Comparison of ENCODE assay signal across 9 mouse cellular contexts in the genomic region with DNA sequence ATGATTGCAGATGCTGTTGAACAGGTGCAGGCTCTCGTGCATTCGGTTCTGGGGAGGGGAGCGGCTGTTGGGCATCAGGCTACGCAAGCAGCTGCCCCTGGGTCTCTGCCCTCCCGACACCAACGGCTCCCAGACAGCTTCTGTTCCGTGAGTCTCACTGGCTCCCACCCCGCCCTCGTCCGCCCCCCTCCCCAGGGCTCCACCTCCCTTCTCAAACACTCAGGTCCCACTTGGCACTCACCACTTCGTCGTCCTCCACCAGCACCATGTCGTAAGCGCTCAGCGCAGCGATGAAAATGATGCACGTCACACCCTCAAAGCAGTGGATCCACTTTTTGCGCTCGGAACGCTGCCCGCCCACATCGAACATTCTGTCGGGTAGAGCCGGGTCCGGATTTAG. TPM values are rescaled to one million over a fixed set of nuclear protein-coding genes. Genes with fewer than 3 reads are reported as not detected.
DNase-seq lines count a peak whose midpoint lies in the region; ATAC-seq and TF ChIP-seq lines count a peak whose summit lies in the region.
"Had no signal": no experiment of that assay in that cellular context is flagged by ENCODE, and none has a peak within 500 bp of the region (broad histone marks: within the 10 kb centered on the region; RNA-seq: fewer than 3 reads in every experiment).

No protein-coding gene starts in this region.

- no peak for TF ChIP-seq EP300 in ES-Bruce4 (IDR thresholded peaks at IDR 0.05; ENCODE audit: insufficient read depth, low read depth, low read length)
- no peak for TF ChIP-seq EP300 in heart, postnatal 0 days (IDR thresholded peaks at IDR 0.05; ENCODE audit: low read depth)

- no peak for TF ChIP-seq CTCF in ES-Bruce4 (IDR thresholded peaks at IDR 0.05; ENCODE audit: low read depth, low read length)
- no peak for TF ChIP-seq CTCF in heart, postnatal 0 days (IDR thresholded peaks at IDR 0.05; ENCODE audit: low read depth)

- DNase-seq in heart, adult 9 months (ENCODE audit: low spot score in 2 of 2), result no peak
- no peak for DNase-seq in heart, postnatal 0 days (ENCODE audit: low spot score)
- peak; percentile 51 for DNase-seq in lung, postnatal 10 days
- DNase-seq in layer of hippocampus, adult 18-20 months (ENCODE audit: low spot score in 2 of 2), result no peak
- DNase-seq in urinary bladder, adult 18-20 months (ENCODE audit: low spot score in 2 of 2), result no peak
- no peak for DNase-seq in layer of hippocampus, adult 9-10 months (ENCODE audit: low spot score)

- TF ChIP-seq POLR2A in ES-Bruce4 (IDR thresholded peaks at IDR 0.05; ENCODE audit: insufficient read depth, low read length), result no peak

- ATAC-seq in heart, embryonic 11.5 days (replicated peaks; ENCODE audit: insufficient number of reproducible peaks, low FRiP score, low TSS enrichment), result peak; percentile 28; the same call in 1 of the 2 replicates
- peak; percentile 7; the same call in 1 of the 2 replicates for ATAC-seq in heart, postnatal 0 days (ENCODE audit: insufficient read depth, low read depth)

- peak overlapping the region; percentile 34 for H3K4me3 ChIP-seq in heart, embryonic 11.5 days (ENCODE audit: low read depth, low read length)
- H3K4me3 ChIP-seq in ES-Bruce4 (ENCODE audit: low read depth, low read length), result peak overlapping the region; percentile 60
- H3K4me3 ChIP-seq in heart, postnatal 0 days (ENCODE audit: low read depth, low read length), result peak overlapping the region; percentile 24

- H3K4me1 ChIP-seq in heart, embryonic 11.5 days (ENCODE audit: control insufficient read depth, insufficient read depth, low read length), result 0 out of 2 replicates have a peak, but pooled peaks cover 8% of the 10 kb centered on the region
- peaks cover 10% of the 10 kb centered on the region for H3K4me1 ChIP-seq in ES-Bruce4 (ENCODE audit: control insufficient read depth, insufficient read depth, low read length)
- peaks cover 4% of the 10 kb centered on the region; the same call in 1 of the 2 replicates for H3K4me1 ChIP-seq in heart, postnatal 0 days (ENCODE audit: control insufficient read depth, insufficient read depth)

- H3K36me3 ChIP-seq in heart, embryonic 11.5 days (ENCODE audit: control insufficient read depth, insufficient read depth, low read length), result no peaks in the 10 kb centered on the region
- H3K36me3 ChIP-seq in ES-Bruce4 (ENCODE audit: control insufficient read depth, insufficient read depth, low read length, poor library complexity, severe bottlenecking), result no peaks in the 10 kb centered on the region
- no peaks in the 10 kb centered on the region for H3K36me3 ChIP-seq in heart, postnatal 0 days (replicated peaks; ENCODE audit: control insufficient read depth, insufficient read depth, low read length)
- H3K36me3 ChIP-seq: G1E had no signal

- H3K9me3 ChIP-seq in heart, embryonic 11.5 days (replicated peaks; ENCODE audit: control insufficient read depth, low read length), result no peaks in the 10 kb centered on the region
- no peaks in the 10 kb centered on the region for H3K9me3 ChIP-seq in ES-Bruce4 (replicated peaks; ENCODE audit: control insufficient read depth, insufficient read depth, low read length, poor library complexity, severe bottlenecking)
- no peaks in the 10 kb centered on the region for H3K9me3 ChIP-seq in heart, postnatal 0 days (replicated peaks; ENCODE audit: control insufficient read depth, low read length)
- H3K9me3 ChIP-seq: G1E had no signal

- peak overlapping the region; percentile 36; the same call in 1 of the 2 replicates for H3K9ac ChIP-seq in heart, embryonic 11.5 days (ENCODE audit: low read depth, low read length)
- H3K9ac ChIP-seq in ES-Bruce4 (ENCODE audit: low read depth, poor library complexity, severe bottlenecking), result peak overlapping the region; percentile 2
- H3K9ac ChIP-seq in heart, postnatal 0 days (replicated peaks; ENCODE audit: low read depth, low read length), result no peak overlapping the region

- WGBS in heart, embryonic 11.5 days (ENCODE audit: insufficient replicate concordance), result 1% methylated on average over 25 of the region's 25 CpGs
- WGBS in heart, postnatal 0 days, result under 1% methylated on average over 25 of the region's 25 CpGs

- H3K27me3 ChIP-seq in heart, embryonic 11.5 days (ENCODE audit: control insufficient read depth, insufficient read depth, low read length), result peaks cover 51% of the 10 kb centered on the region
- H3K27me3 ChIP-seq in ES-Bruce4 (ENCODE audit: control insufficient read depth, insufficient read depth, low read length, poor library complexity, severe bottlenecking), result no peaks in the 10 kb centered on the region
- peaks cover 34% of the 10 kb centered on the region for H3K27me3 ChIP-seq in heart, postnatal 0 days (ENCODE audit: control insufficient read depth, insufficient read depth, low read length)

- H3K27ac ChIP-seq in heart, embryonic 11.5 days (ENCODE audit: low read depth, low read length), result no peak overlapping the region
- no peak overlapping the region for H3K27ac ChIP-seq in ES-Bruce4 (ENCODE audit: insufficient read depth, low read length)
- H3K27ac ChIP-seq in heart, postnatal 0 days (ENCODE audit: low read depth), result no peak overlapping the region

- H3K4me2 ChIP-seq in heart, embryonic 11.5 days, result peak overlapping the region; percentile 65
- H3K4me2 ChIP-seq in heart, postnatal 0 days (ENCODE audit: low read depth, low read length), result peak overlapping the region; percentile 56

RNA-seq across cellular contexts. Expression of gene Gnat1, which starts 3.2 kb away (rescaled TPM):
- polyA plus RNA-seq in heart, embryonic 11.5 days (2014; fragmentation: Nextera tagmentation; extraction: Ambion mirVana), result 0.42 and 1.2 TPM in 2 replicates
- 1.5 TPM in 1 of 2 replicates, not detected in the other for polyA plus RNA-seq in ES-Bruce4 (2011; ENCODE audit: insufficient read depth, insufficient read length, low read depth, missing spikeins)
- not detected in 2 replicates for total RNA-seq in heart, postnatal 0 days (2014; rRNA removed; ENCODE audit: low replicate concordance)
- 0.25 and 0.33 TPM in 2 replicates for polyA plus RNA-seq in heart, postnatal 0 days (2015; fragmentation: Nextera tagmentation; extraction: Ambion mirVana)
- total RNA-seq in layer of hippocampus, adult 18-20 months (2021), result not detected
- polyA plus RNA-seq: G1E had no signal

RNA-seq across cellular contexts. Expression of gene Slc38a3, which starts 7.0 kb away (rescaled TPM):
- polyA plus RNA-seq in heart, embryonic 11.5 days (2014; fragmentation: Nextera tagmentation; extraction: Ambion mirVana), result 2.8 and 3.3 TPM in 2 replicates
- 8.1 and 13.3 TPM in 2 replicates for polyA plus RNA-seq in ES-Bruce4 (2011; ENCODE audit: insufficient read depth, insufficient read length, low read depth, missing spikeins)
- 8.9 and 16.9 TPM in 2 replicates for total RNA-seq in heart, postnatal 0 days (2014; rRNA removed; ENCODE audit: low replicate concordance)
- polyA plus RNA-seq in heart, postnatal 0 days (2015; fragmentation: Nextera tagmentation; extraction: Ambion mirVana), result 2.7 and 4.0 TPM in 2 replicates
- 10 to 100 TPM; 57.8 to 62.6 TPM for total RNA-seq in layer of hippocampus, adult 18-20 months (2021)
- polyA plus RNA-seq: G1E had no signal

RNA-seq across cellular contexts. Expression of gene Sema3f, which starts 34.0 kb away (rescaled TPM):
- polyA plus RNA-seq in heart, embryonic 11.5 days (2014; fragmentation: Nextera tagmentation; extraction: Ambion mirVana), result 4.6 and 5.8 TPM in 2 replicates
- polyA plus RNA-seq in ES-Bruce4 (2011; ENCODE audit: insufficient read depth, insufficient read length, low read depth, missing spikeins), result 12.3 and 19.0 TPM in 2 replicates
- total RNA-seq in heart, postnatal 0 days (2014; rRNA removed; ENCODE audit: low replicate concordance), result 38.4 and 59.5 TPM in 2 replicates
- polyA plus RNA-seq in heart, postnatal 0 days (2015; fragmentation: Nextera tagmentation; extraction: Ambion mirVana), result 2.6 and 2.7 TPM in 2 replicates
- total RNA-seq in layer of hippocampus, adult 18-20 months (2021), result 1 to 10 TPM; 2.8 to 5.9 TPM

RNA-seq across cellular contexts. Expression of gene Gnai2, which starts 41.1 kb away (rescaled TPM):
- polyA plus RNA-seq in heart, embryonic 11.5 days (2014; fragmentation: Nextera tagmentation; extraction: Ambion mirVana), result 308 and 316 TPM in 2 replicates
- polyA plus RNA-seq in ES-Bruce4 (2011; ENCODE audit: insufficient read depth, insufficient read length, low read depth, missing spikeins), result 266 and 284 TPM in 2 replicates
- 472 and 473 TPM in 2 replicates for total RNA-seq in heart, postnatal 0 days (2014; rRNA removed; ENCODE audit: low replicate concordance)
- polyA plus RNA-seq in heart, postnatal 0 days (2015; fragmentation: Nextera tagmentation; extraction: Ambion mirVana), result 291 and 295 TPM in 2 replicates
- 100 to 1,000 TPM; 228 to 231 TPM for total RNA-seq in layer of hippocampus, adult 18-20 months (2021)
